Mouse (Mus musculus) ES-E14 (cell line): ENCODE data around the gene Dpf2.

ENCODE experiments used
- CHD2 ChIP-seq: IDR thresholded peaks from 2 replicates; pipeline ENCODE4 v1.6.1; 2014; ENCODE audit warnings: mild to moderate bottlenecking, low read depth, low read length, inconsistent platforms
- ZNF384 ChIP-seq: IDR thresholded peaks from 2 replicates; pipeline ENCODE4 v1.6.1; 2012; ENCODE audit warnings: low read depth, low read length, inconsistent platforms

DNA sequence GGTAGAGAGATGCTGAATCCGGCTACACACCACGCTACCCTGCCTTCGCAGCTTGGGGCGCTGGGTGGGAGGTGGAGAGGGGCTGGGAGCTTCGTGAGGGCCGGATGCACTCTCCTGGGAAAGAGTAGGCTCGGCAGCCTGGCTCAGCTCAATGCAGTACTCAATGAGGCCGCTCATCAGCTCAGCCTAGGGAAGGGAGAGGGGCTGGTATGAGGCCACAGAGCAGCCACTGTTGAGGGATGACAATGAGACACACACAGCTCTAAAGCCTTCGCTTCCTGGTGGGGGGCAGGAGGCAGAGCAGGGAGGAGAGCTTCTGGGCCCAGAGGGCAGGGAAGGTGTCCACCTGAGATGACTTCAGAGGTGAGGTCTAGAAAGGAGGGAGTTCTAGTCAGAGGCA lies 56.2 kb downstream of the Dpf2 start:
- TF ChIP-seq ZNF384 (no peak), CHD2 (no peak)
